Mouse (Mus musculus) forebrain, embryonic 14.5 days (tissue): ENCODE measurements at regions not wholly inside any gene's neighbourhood (a gene's known extent, or its start where the extent isn't known, plus 50 kb on each side); places are given as distances from the start of the nearest gene placed in this dataset.

Experiments used
- ATAC-seq: fragments of 200-750 bp; cut with Nextera tagmentation; 2 replicates; pipeline ENCODE4 v1.8.0; 2017; ENCODE audit warnings: mild to moderate bottlenecking, moderate library complexity
- DNase-seq: peaks from one replicate; pipeline ENCODE4 v3.0.0-alpha.2; 2015; ENCODE audit warnings: low spot score
- H3K27ac ChIP-seq: fragments of 300-500 bp; sonication (generic); 2 replicates; pipeline ENCODE4 v1.5.1; 2014; ENCODE audit warnings: low read depth, mild to moderate bottlenecking, control low read depth, low read length, moderate library complexity
- H3K27me3 ChIP-seq: fragments of 300-500 bp; sonication (generic); replicated peaks from 2 replicates; pipeline ENCODE4 v1.6.1; 2014; ENCODE audit warnings: low read length, control low read depth, mixed read lengths; ENCODE audit not compliant: control insufficient read depth, insufficient read depth
- H3K36me3 ChIP-seq: fragments of 300-500 bp; sonication (generic); 2 replicates; pipeline ENCODE4 v1.6.1; 2014; ENCODE audit warnings: low read length, control low read depth; ENCODE audit not compliant: control insufficient read depth, insufficient read depth
- H3K4me1 ChIP-seq: fragments of 300-500 bp; sonication (generic); 2 replicates; pipeline ENCODE4 v1.6.1; 2014; ENCODE audit warnings: antibody characterized with exemption, low read length, control low read depth; ENCODE audit not compliant: control insufficient read depth, insufficient read depth
- H3K4me2 ChIP-seq: fragments of 300-500 bp; sonication (generic); 2 replicates; pipeline ENCODE4 v1.6.1; 2014; ENCODE audit warnings: mild to moderate bottlenecking, control low read depth, low read length
- H3K4me3 ChIP-seq: fragments of 300-500 bp; sonication (generic); 2 replicates; pipeline ENCODE4 v1.5.1; 2014; ENCODE audit warnings: low read depth, low read length, control low read depth
- H3K9ac ChIP-seq: fragments of 300-500 bp; sonication (generic); 2 replicates; pipeline ENCODE4 v1.6.1; 2014; ENCODE audit warnings: mild to moderate bottlenecking, low read length, control low read depth, moderate library complexity
- H3K9me3 ChIP-seq: fragments of 300-500 bp; sonication (generic); replicated peaks from 2 replicates; pipeline ENCODE4 v1.6.1; 2016; ENCODE audit warnings: low read length, control low read depth, mixed read lengths; ENCODE audit not compliant: control insufficient read depth
- WGBS: fragments of 180-500 bp; shearing (Covaris S2); extraction: QIAGEN DNeasy Blood & Tissue Kit; methylation state at CpG from one replicate; pipeline ENCODE4 v1.1.7; 2014; 5-methylcytosine and 5-hydroxymethylcytosine counted together

- no peak for DNase-seq
- H3K9me3 ChIP-seq, result no peaks in the 10 kb centered on the region
- no peak overlapping the region for H3K27ac ChIP-seq
- no peak for ATAC-seq
- H3K36me3 ChIP-seq, result no peaks in the 10 kb centered on the region
- no peak overlapping the region for H3K4me3 ChIP-seq
- H3K27me3 ChIP-seq, result no peaks in the 10 kb centered on the region
- 85% methylated on average over 5 of the region's 5 CpGs for WGBS
- no peak overlapping the region for H3K4me2 ChIP-seq
- no peaks in the 10 kb centered on the region for H3K4me1 ChIP-seq
- no peak overlapping the region for H3K9ac ChIP-seq
Measured at GRCm38 (mm10) chr16:86808644-86809324, 545.2 kb upstream of the N6amt1 start.

DNA sequence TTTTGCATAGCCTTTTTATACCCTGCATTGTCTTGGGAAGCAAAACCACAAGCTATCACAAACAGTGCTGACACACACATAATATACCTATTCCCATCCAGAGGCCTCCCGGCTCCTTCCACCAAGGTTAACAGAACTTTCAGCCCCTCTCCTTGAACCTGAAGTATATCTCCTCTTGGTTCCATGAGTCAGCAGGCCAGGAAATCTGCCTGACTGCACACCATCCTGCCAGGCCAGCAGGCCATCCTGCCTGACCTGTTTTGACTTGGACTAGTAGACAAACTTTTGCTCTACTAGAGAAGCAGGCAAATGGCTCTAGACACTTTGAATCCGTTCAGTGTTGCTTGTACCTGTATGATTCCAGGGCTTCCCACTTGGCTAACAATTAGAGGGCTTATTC is 547.6 kb upstream of the N6amt1 start:
- no peak for DNase-seq
- Histone ChIP-seq H3K36me3 (no peaks in the 10 kb centered on the region), H3K9me3 (no peaks in the 10 kb centered on the region), H3K4me1 (no peaks in the 10 kb centered on the region), H3K4me2 (no peak overlapping the region), H3K27me3 (no peaks in the 10 kb centered on the region), H3K27ac (no peak overlapping the region), H3K9ac (no peak overlapping the region), H3K4me3 (no peak overlapping the region)
- no peak for ATAC-seq
- 83% methylated on average over 2 of the region's 2 CpGs for WGBS

DNA sequence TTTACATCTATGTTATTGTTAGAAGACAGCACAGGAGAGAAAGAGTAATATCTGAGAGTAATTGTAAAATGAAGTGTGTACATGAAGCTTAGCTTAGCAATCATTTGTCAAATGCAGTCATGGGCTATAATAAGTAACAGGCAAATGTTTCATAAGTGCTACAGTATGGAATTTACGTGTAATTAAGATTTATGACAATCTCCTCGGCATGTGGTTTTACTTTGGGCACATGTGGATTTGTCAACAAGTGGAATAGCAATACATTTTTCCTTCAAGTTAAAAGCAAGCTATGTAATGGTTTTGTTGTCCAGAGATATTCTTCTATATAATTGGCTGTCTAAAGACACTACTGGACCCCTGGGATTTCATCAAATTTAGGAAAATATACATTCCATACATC is 577.9 kb upstream of the N6amt1 start:
- 92% methylated on average over 2 of the region's 2 CpGs for WGBS
- no peak for ATAC-seq
- no peaks in the 10 kb centered on the region for H3K36me3 ChIP-seq
- no peak overlapping the region for H3K4me2 ChIP-seq
- no peaks in the 10 kb centered on the region for H3K9me3 ChIP-seq
- no peak overlapping the region for H3K27ac ChIP-seq
- H3K9ac ChIP-seq, result no peak overlapping the region
- no peaks in the 10 kb centered on the region for H3K27me3 ChIP-seq
- H3K4me3 ChIP-seq, result no peak overlapping the region
- DNase-seq, result no peak
- no peaks in the 10 kb centered on the region for H3K4me1 ChIP-seq

GRCm38 (mm10) chr16:86772586-86772985 is 581.4 kb upstream of the N6amt1 start:
- Histone ChIP-seq H3K4me1 (no peaks in the 10 kb centered on the region), H3K4me2 (no peak overlapping the region), H3K27me3 (no peaks in the 10 kb centered on the region), H3K9me3 (no peaks in the 10 kb centered on the region), H3K4me3 (no peak overlapping the region), H3K27ac (no peak overlapping the region), H3K9ac (no peak overlapping the region), H3K36me3 (no peaks in the 10 kb centered on the region)
- no peak for ATAC-seq
- WGBS, result 75% methylated on average over 1 of the region's 1 CpGs
- no peak for DNase-seq

- WGBS, result 91% methylated on average over 3 of the region's 3 CpGs
- DNase-seq, result no peak
Measured at GRCm38 (mm10) chr16:86768912-86769311, 585.1 kb upstream of the N6amt1 start.

GRCm38 (mm10) chr16:86768355-86768754 is 585.6 kb upstream of the N6amt1 start:
- no peak overlapping the region for H3K9ac ChIP-seq
- no peaks in the 10 kb centered on the region for H3K4me1 ChIP-seq
- H3K4me3 ChIP-seq, result no peak overlapping the region
- no peaks in the 10 kb centered on the region for H3K36me3 ChIP-seq
- H3K27ac ChIP-seq, result no peak overlapping the region
- no peak for DNase-seq
- ATAC-seq, result no peak
- no peaks in the 10 kb centered on the region for H3K9me3 ChIP-seq
- no peak overlapping the region for H3K4me2 ChIP-seq
- H3K27me3 ChIP-seq, result no peaks in the 10 kb centered on the region
- WGBS, result 80% methylated on average over 3 of the region's 3 CpGs

More at GRCm38 (mm10) chr16:86768912-86769311, 585.1 kb upstream of the N6amt1 start:
- Histone ChIP-seq H3K4me3 (no peak overlapping the region), H3K4me1 (no peaks in the 10 kb centered on the region), H3K9ac (no peak overlapping the region), H3K27ac (no peak overlapping the region), H3K27me3 (no peaks in the 10 kb centered on the region), H3K4me2 (no peak overlapping the region), H3K36me3 (no peaks in the 10 kb centered on the region), H3K9me3 (no peaks in the 10 kb centered on the region)
- no peak for ATAC-seq

GRCm38 (mm10) chr16:86765974-86766373 is 588.0 kb upstream of the N6amt1 start:
- Histone ChIP-seq H3K9ac (no peak overlapping the region), H3K27ac (no peak overlapping the region), H3K4me2 (no peak overlapping the region), H3K4me1 (no peaks in the 10 kb centered on the region), H3K4me3 (no peak overlapping the region), H3K36me3 (no peaks in the 10 kb centered on the region), H3K9me3 (no peaks in the 10 kb centered on the region), H3K27me3 (no peaks in the 10 kb centered on the region)
- ATAC-seq, result no peak
- no peak for DNase-seq
- 91% methylated on average over 8 of the region's 8 CpGs for WGBS

DNA sequence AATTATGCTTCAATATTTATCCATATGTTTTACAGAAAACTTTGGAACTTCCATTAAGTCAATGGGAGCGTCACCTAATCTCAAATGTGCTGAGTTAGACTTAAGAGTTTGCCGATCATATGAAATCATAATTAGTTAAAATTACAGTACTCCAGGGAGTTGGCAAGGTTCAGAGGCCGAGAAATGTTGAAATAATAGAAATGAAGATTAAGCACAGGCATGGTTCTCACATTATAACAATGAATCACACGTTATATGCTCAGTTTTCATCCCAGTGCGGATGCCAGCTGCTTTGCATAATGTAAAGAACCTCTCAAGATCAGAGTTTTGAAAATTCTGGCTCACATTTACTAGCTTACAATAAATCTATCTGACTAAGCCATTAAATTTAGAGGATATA is 612.7 kb upstream of the N6amt1 start:
- DNase-seq (no peak), ATAC-seq (no peak)
- Histone ChIP-seq H3K27me3 (no peaks in the 10 kb centered on the region), H3K9ac (no peak overlapping the region), H3K4me3 (no peak overlapping the region), H3K36me3 (no peaks in the 10 kb centered on the region), H3K4me2 (no peak overlapping the region), H3K4me1 (no peaks in the 10 kb centered on the region), H3K9me3 (no peaks in the 10 kb centered on the region), H3K27ac (no peak overlapping the region)
- 71% methylated on average over 5 of the region's 5 CpGs for WGBS

- no peaks in the 10 kb centered on the region for H3K4me1 ChIP-seq
- H3K4me2 ChIP-seq, result no peak overlapping the region
- DNase-seq, result no peak
- H3K9me3 ChIP-seq, result no peaks in the 10 kb centered on the region
- H3K27me3 ChIP-seq, result no peaks in the 10 kb centered on the region
- no peak overlapping the region for H3K27ac ChIP-seq
- no peak for ATAC-seq
- 78% methylated on average over 5 of the region's 5 CpGs for WGBS
- no peaks in the 10 kb centered on the region for H3K36me3 ChIP-seq
- no peak overlapping the region for H3K4me3 ChIP-seq
- no peak overlapping the region for H3K9ac ChIP-seq
Measured at GRCm38 (mm10) chr16:86718982-86719771, 634.8 kb upstream of the N6amt1 start.
